Mouse (Mus musculus): ENCODE measurements at regions not wholly inside any gene's neighbourhood (a gene's known extent, or its start where the extent isn't known, plus 50 kb on each side); places are given as distances from the start of the nearest gene placed in this dataset.
"Not testable (repeated sequence)": the region's sequence is repeated elsewhere in the genome, so short reads cannot be mapped to it uniquely, and the experiment has no call there.

DNA sequence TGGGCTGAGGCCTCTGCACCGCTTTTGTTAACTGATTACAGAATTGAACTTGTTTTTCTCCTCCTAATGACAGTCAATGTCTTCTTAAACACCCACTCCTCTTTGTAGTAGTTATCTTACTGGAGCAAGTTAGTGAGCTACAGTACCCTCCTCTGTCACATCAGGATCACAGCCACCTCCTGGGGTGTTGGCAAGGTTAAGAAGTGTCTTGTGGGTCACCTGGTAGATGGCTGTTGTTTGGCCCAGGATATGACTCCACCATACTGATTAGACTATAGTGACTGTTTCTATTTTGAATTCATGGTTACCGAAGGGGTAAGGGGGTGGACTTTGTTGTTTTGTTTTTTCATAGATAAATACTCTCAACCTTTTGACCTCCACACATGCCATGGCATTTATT lies 202.4 kb downstream of the Msrb3 start:
- no peak overlapping the region for H3K4me2 ChIP-seq
- no peak overlapping the region for H3K9ac ChIP-seq
- peaks cover 4% of the 10 kb centered on the region; the same call in 1 of the 2 replicates for H3K27me3 ChIP-seq
- no peak overlapping the region for H3K27ac ChIP-seq (replicated peaks)
- H3K4me1 ChIP-seq (replicated peaks), result peaks cover 24% of the 10 kb centered on the region
- H3K4me3 ChIP-seq (replicated peaks), result no peak overlapping the region
- no peaks in the 10 kb centered on the region for H3K9me3 ChIP-seq (replicated peaks)
- no peaks in the 10 kb centered on the region for H3K36me3 ChIP-seq (replicated peaks)
- 36% methylated on average over 2 of the region's 2 CpGs for WGBS (ENCODE audit: insufficient replicate concordance)
- no peak for ATAC-seq (ENCODE audit: insufficient read depth)

DNA sequence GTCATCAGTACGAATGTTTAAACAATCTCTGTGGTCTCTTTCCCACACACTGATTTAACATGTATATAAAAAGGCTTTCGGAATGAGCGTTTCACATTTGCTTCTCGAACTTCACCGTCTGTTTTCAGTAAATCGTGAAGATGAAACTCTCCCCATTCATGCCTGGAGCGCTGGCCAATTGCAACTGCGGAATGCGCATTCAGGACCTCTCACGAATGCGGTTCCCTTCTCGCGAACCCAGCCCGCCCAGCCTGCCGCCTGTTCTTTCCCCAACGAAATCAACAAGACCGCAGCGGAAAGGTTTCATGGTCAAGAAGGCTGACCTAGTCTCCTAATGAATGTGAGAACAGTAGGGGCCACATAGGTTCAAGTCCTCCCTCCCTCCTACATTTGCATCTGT lies 204.4 kb downstream of the Msrb3 start:
- H3K9me3 ChIP-seq (replicated peaks), result no peaks in the 10 kb centered on the region
- H3K9ac ChIP-seq, result no peak overlapping the region
- H3K27me3 ChIP-seq, result peaks cover 4% of the 10 kb centered on the region; the same call in 1 of the 2 replicates
- H3K4me2 ChIP-seq, result peak overlapping the region; percentile 35
- no peak for ATAC-seq (ENCODE audit: insufficient read depth)
- 14% methylated on average over 18 of the region's 18 CpGs for WGBS (ENCODE audit: insufficient replicate concordance)
- H3K36me3 ChIP-seq (replicated peaks), result no peaks in the 10 kb centered on the region
- H3K27ac ChIP-seq (replicated peaks), result no peak overlapping the region; the same call in 1 of the 2 replicates
- H3K4me3 ChIP-seq (replicated peaks), result 0 out of 2 replicates have a peak overlapping the region, but pooled peaks have one; percentile 17
- H3K4me1 ChIP-seq (replicated peaks), result peaks cover 24% of the 10 kb centered on the region

GRCm38 (mm10) chr10:120691451-120691850 lies 207.4 kb downstream of the Msrb3 start:
- Histone ChIP-seq H3K9ac (no peak overlapping the region), H3K27ac (replicated peaks) (no peak overlapping the region), H3K4me3 (replicated peaks) (no peak overlapping the region), H3K4me1 (replicated peaks) (peaks cover 14% of the 10 kb centered on the region), H3K27me3 (peaks cover 4% of the 10 kb centered on the region; the same call in 1 of the 2 replicates), H3K36me3 (replicated peaks) (no peaks in the 10 kb centered on the region), H3K4me2 (no peak overlapping the region), H3K9me3 (replicated peaks) (no peaks in the 10 kb centered on the region)
- WGBS (ENCODE audit: insufficient replicate concordance), result 61% methylated on average over 3 of the region's 3 CpGs
- no peak for ATAC-seq (ENCODE audit: insufficient read depth)

DNA sequence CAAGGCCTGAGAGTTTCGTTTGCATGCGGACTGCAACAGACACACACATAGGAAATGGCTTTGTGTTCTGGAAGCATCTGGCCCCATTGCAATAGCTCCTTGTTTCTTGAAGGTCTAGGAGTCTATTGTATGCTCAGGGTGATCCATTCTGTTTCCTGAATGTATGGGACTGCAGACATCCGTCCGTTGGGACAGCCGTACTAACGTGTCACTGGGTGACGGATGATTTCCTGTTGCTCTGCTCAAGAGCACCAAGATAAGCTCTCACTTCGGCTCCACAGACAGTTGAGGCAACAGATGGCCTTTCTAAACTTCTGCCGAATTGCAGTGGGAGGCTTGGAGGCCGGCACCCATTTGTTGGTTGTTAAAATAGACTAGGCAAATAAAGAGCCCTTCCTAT lies 209.9 kb upstream of the Hmga2 start:
- Histone ChIP-seq H3K36me3 (replicated peaks) (no peaks in the 10 kb centered on the region), H3K9me3 (replicated peaks) (no peaks in the 10 kb centered on the region), H3K9ac (no peak overlapping the region), H3K27me3 (no peaks in the 10 kb centered on the region), H3K4me3 (replicated peaks) (no peak overlapping the region), H3K27ac (replicated peaks) (0 out of 2 replicates have a peak overlapping the region, but pooled peaks have one; percentile 24), H3K4me2 (no peak overlapping the region), H3K4me1 (replicated peaks) (no peaks in the 10 kb centered on the region)
- WGBS (ENCODE audit: insufficient replicate concordance), result 10% methylated on average over 10 of the region's 10 CpGs
- ATAC-seq (ENCODE audit: insufficient read depth), result peak; percentile 64

DNA sequence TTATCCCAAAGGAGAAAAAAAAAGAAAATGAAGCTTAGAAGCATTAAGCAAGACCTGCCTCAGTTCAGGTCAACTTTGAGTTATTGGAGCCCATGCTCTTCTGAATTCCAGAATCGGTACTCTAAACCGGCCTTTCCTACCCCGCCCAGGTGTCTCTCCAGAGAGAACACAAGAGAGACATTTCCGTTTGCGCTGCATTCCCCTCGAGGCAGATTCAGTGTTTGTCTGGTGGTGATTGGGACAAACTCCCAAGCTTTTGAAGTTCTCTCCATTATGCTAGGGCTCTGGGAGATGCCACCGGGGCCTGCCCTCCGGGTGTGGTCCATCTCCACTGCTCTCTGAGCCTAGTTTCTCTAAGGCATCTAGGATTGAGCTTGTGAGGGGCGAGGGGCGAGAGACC lies 205.8 kb upstream of the Hmga2 start:
- ATAC-seq (ENCODE audit: insufficient read depth), result no peak
- no peak overlapping the region for H3K4me2 ChIP-seq
- no peaks in the 10 kb centered on the region for H3K9me3 ChIP-seq (replicated peaks)
- WGBS (ENCODE audit: insufficient replicate concordance), result 70% methylated on average over 10 of the region's 10 CpGs
- H3K4me3 ChIP-seq (replicated peaks), result no peak overlapping the region
- no peaks in the 10 kb centered on the region; the same call in 1 of the 2 replicates for H3K27me3 ChIP-seq
- no peaks in the 10 kb centered on the region for H3K4me1 ChIP-seq (replicated peaks)
- H3K36me3 ChIP-seq (replicated peaks), result no peaks in the 10 kb centered on the region
- no peak overlapping the region for H3K9ac ChIP-seq
- no peak overlapping the region for H3K27ac ChIP-seq (replicated peaks)

DNA sequence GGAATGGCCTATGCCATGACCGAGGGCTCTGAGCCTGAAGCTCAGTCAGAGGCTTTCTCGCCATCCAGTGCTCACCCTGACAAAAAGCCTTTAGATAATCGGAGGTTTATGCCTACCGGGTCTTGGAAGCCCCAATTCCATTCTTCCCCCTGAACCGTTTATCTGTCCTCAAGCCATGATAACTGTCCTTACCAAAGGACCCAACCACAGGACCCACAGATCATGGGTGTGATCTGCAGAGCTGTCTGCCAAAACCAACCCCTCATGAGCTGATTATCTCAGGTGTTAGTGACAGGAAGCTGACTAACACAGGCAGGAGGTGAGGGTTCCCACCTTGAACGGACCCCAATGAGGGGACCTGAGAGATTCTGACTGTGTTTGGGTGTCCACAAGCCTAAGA lies 203.7 kb upstream of the Hmga2 start:
- ATAC-seq (ENCODE audit: insufficient read depth), result no peak
- Histone ChIP-seq H3K4me1 (replicated peaks) (0 out of 2 replicates have a peak, but pooled peaks cover 6% of the 10 kb centered on the region), H3K36me3 (replicated peaks) (no peaks in the 10 kb centered on the region), H3K27ac (replicated peaks) (no peak overlapping the region), H3K27me3 (no peaks in the 10 kb centered on the region; the same call in 1 of the 2 replicates), H3K9me3 (replicated peaks) (no peaks in the 10 kb centered on the region), H3K4me2 (no peak overlapping the region), H3K4me3 (replicated peaks) (no peak overlapping the region), H3K9ac (no peak overlapping the region)
- WGBS (ENCODE audit: insufficient replicate concordance), result 23% methylated on average over 6 of the region's 6 CpGs

DNA sequence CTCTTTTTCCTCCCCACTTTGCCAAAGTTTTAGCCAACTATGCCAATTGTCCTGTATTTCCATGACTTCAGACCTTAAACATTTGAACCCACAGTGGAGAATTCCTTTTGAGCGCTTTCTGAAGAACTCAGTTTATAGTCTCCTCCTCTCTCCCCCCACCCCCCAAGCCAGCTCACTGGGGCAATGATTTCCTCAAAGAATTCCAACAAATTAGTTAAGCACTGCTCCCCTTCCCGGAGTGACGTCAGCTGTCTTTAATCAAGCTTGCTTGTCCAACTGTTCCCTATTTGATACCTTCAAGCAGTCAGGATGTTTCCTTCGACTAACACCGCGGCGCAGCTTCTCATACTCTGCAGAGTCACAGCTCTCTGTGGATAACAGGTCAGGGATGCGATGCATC lies 202.0 kb upstream of the Hmga2 start:
- H3K9ac ChIP-seq, result no peak overlapping the region
- WGBS (ENCODE audit: insufficient replicate concordance), result 77% methylated on average over 8 of the region's 8 CpGs
- no peak overlapping the region for H3K27ac ChIP-seq (replicated peaks)
- H3K4me2 ChIP-seq, result no peak overlapping the region
- no peaks in the 10 kb centered on the region; the same call in 1 of the 2 replicates for H3K27me3 ChIP-seq
- H3K4me1 ChIP-seq (replicated peaks), result 0 out of 2 replicates have a peak, but pooled peaks cover 7% of the 10 kb centered on the region
- no peaks in the 10 kb centered on the region for H3K36me3 ChIP-seq (replicated peaks)
- no peak for ATAC-seq (ENCODE audit: insufficient read depth)
- H3K9me3 ChIP-seq (replicated peaks), result no peaks in the 10 kb centered on the region
- H3K4me3 ChIP-seq (replicated peaks), result no peak overlapping the region

DNA sequence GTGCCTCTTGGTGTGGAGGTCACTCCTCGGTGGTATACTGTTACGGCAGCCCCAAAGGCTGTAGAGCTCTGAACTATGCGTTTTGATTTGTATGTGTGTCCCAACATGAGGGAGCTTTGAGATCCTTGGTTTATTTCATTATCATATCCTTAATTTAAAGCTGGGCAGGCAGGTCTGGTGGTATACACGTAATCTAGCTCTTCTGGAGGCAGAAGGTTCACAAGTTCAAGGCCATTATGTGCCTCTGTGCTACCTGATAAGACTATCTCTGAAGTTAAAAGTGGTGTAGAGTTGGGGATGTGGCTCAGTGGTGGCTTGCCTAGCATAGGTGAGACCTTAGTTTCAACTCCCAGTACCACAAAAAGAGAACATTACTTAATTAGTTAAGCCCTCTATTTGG lies 199.1 kb upstream of the Hmga2 start:
- H3K4me1 ChIP-seq (replicated peaks), result 0 out of 2 replicates have a peak, but pooled peaks cover 7% of the 10 kb centered on the region
- H3K4me3 ChIP-seq (replicated peaks), result no peak overlapping the region
- no peaks in the 10 kb centered on the region for H3K36me3 ChIP-seq (replicated peaks)
- H3K9ac ChIP-seq, result no peak overlapping the region
- no peak overlapping the region for H3K4me2 ChIP-seq
- no peak for ATAC-seq (ENCODE audit: insufficient read depth)
- no peaks in the 10 kb centered on the region; the same call in 1 of the 2 replicates for H3K27me3 ChIP-seq
- WGBS (ENCODE audit: insufficient replicate concordance), result 47% methylated on average over 4 of the region's 4 CpGs
- no peak overlapping the region for H3K27ac ChIP-seq (replicated peaks)
- H3K9me3 ChIP-seq (replicated peaks), result no peaks in the 10 kb centered on the region

DNA sequence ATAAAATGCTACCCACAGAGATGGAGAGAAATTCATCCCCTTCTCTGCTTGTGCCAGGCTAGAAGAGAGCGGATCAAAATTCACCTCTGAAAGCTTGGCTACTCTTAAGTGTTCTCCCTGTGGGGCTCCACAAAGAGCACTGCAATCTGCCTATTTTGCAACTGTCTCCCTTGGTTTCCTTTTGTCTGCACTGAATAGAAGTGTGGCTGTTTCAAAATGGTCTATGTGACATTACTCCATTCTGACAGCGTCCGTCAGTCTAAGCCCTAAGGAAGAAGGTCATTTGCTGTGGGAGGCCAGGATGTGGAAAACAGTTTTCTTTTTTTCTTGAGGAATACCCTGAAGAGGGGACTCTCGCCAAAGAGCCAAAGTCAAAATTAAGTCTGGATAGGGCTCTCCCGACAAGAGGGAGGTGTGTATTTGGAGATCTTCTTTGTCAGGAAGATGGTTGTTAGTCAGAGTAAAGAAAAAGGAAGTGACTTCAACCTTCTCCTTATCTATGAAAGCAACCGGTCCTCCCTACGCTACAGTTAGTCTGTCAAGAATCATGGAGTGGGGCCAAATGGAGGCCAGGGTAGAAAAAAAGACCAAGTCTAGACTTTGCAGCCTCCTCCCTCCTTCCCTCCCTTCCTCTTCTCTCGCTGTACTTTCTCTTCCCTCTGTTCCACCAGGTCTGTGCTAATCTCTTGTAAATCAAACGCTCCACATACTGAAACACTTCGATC lies 198.2 kb upstream of the Hmga2 start:
- Histone ChIP-seq H3K4me2 (no peak overlapping the region; the same call in 1 of the 2 replicates), H3K36me3 (replicated peaks) (no peaks in the 10 kb centered on the region), H3K4me1 (replicated peaks) (0 out of 2 replicates have a peak, but pooled peaks cover 7% of the 10 kb centered on the region), H3K27ac (replicated peaks) (0 out of 2 replicates have a peak overlapping the region, but pooled peaks have one; percentile 15), H3K27me3 (no peaks in the 10 kb centered on the region; the same call in 1 of the 2 replicates), H3K9me3 (replicated peaks) (no peaks in the 10 kb centered on the region), H3K9ac (no peak overlapping the region), H3K4me3 (replicated peaks) (no peak overlapping the region)
- 22% methylated on average over 10 of the region's 10 CpGs for WGBS (ENCODE audit: insufficient replicate concordance)
- no peak for ATAC-seq (ENCODE audit: insufficient read depth)

DNA sequence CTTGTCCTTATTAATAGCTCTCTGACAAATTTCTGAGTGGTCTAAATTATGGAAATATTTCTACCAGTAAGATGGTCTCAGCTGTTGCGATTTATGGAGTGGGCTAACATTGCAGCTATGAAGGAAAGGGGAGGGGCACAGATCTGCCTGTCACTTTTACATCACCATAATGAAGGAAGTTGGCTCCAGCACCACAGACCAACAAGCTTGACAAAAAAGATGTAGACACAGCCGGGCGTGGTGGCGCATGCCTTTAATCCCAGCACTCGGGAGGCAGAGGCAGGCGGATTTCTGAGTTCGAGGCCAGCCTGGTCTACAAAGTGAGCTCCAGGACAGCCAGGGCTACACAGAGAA lies 191.4 kb upstream of the Hmga2 start:
- not testable (repeated sequence) for ATAC-seq (ENCODE audit: insufficient read depth); H3K4me1 ChIP-seq (replicated peaks); H3K9ac ChIP-seq; H3K4me3 ChIP-seq (replicated peaks); H3K4me2 ChIP-seq; H3K27ac ChIP-seq (replicated peaks); H3K27me3 ChIP-seq; H3K9me3 ChIP-seq (replicated peaks); H3K36me3 ChIP-seq (replicated peaks)
- 77% methylated on average over 7 of the region's 7 CpGs for WGBS (ENCODE audit: insufficient replicate concordance)

DNA sequence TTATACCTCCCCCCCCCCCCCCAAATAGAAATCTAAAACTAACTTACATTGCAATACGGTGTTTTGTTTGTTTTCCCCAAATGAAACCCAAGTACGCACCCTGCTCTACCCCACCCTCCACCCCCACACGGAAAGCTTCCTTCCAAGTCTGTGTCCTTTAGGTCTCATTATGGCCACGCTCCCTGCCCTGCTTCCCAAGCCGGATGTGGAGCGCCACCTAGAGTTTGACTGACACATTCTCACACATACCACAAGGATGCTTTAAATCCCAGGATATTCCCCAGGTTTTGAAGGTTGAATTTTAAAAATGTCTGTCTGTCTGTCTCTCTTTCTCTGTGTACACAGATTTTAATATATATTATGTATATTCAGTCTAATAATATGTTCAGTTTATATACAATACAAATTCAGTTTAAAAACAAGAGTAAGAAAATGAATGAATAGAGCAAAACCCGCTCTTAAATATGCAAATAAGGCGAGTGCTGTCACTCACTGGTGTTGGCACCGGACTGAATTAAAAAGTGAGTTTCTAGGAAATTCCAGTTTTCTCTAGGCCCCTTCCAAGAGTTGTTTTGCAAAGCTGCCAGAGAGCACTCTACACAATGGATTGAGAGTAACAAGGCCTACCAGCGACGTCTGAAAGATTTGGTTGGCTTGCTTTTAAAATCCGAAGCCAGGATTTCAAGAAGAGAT lies 190.9 kb upstream of the Hmga2 start:
- H3K36me3 ChIP-seq (replicated peaks), result no peaks in the 10 kb centered on the region
- no peak for ATAC-seq (ENCODE audit: insufficient read depth)
- no peaks in the 10 kb centered on the region for H3K4me1 ChIP-seq (replicated peaks)
- H3K4me3 ChIP-seq (replicated peaks), result no peak overlapping the region
- H3K9ac ChIP-seq, result no peak overlapping the region
- 65% methylated on average over 12 of the region's 12 CpGs for WGBS (ENCODE audit: insufficient replicate concordance)
- H3K27ac ChIP-seq (replicated peaks), result no peak overlapping the region
- no peak overlapping the region for H3K4me2 ChIP-seq
- H3K27me3 ChIP-seq, result no peaks in the 10 kb centered on the region
- H3K9me3 ChIP-seq (replicated peaks), result no peaks in the 10 kb centered on the region

Data from liver, embryonic 15.5 days (tissue).